Mouse (Mus musculus) urinary bladder, adult 2 months (tissue): ENCODE data around the gene Bpnt1. TPM values are rescaled to one million over a fixed set of nuclear protein-coding genes. Genes with fewer than 3 reads are reported as not detected.

Source experiments
- DNase-seq: peaks from one replicate; pipeline ENCODE4 v3.0.0; 2022; ENCODE audit warnings: low spot score
- polyA plus RNA-seq: library from polyadenylated mRNA; depleted of rRNA; stranded (reverse); fragments of >200 nt; gene quantifications from 2 replicates; pipeline ENCODE4 v1.2.3, GENCODE M21; 2012

Bpnt1 gene
- polyA plus RNA-seq, 1 experiment = 50.8 TPM

GRCm38 (mm10) chr1:185331364-185331763, 585 bp upstream of the Bpnt1 start:
- no peak for DNase-seq

- DNase-seq = no peak
These were observed 1.7 kb downstream of the Bpnt1 start for GRCm38 (mm10) chr1:185333651-185334050.

DNA sequence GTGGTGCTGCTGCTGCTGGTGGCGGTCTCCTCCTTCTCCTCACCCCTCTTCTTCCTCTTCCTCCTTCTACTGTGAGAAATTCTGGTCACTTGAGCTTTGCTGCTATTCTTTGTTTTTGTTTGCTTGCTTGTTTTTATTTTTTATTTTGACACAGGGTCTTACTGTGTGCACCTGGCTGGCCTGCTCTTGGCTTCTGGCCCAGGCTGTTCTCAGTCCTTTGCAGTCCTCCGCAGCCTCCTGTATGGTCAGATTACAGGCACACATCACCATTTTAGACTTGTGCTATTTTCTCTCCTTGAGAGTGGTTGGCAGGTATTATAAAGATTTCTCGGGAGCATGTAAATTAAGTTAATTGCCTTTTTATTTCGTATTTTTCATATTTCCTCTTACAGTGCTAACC, 2.2 kb downstream of the Bpnt1 start:
- DNase-seq = no peak

GRCm38 (mm10) chr1:185335231-185335765, 3.3 kb downstream of the Bpnt1 start:
- no peak for DNase-seq

DNA sequence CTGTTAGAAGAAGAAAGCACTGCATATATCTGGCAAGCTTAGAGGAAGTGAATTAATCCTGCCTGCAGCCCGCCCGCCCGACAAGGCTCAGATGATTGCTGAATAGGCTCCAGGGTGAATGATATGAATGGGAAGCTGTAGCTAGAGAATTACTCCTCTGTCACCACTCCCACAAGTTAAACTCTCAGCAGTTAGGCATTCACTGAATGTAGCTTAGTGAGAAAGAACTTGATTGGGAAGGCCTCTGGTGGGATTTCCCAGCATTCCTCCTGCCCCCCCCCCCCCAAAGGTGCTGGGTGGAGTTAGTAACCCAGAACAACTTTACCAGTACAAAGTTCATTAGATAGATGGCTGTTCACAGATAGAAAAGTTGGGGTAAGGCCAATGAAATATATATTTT, 4.6 kb downstream of the Bpnt1 start:
- no peak for DNase-seq

DNA sequence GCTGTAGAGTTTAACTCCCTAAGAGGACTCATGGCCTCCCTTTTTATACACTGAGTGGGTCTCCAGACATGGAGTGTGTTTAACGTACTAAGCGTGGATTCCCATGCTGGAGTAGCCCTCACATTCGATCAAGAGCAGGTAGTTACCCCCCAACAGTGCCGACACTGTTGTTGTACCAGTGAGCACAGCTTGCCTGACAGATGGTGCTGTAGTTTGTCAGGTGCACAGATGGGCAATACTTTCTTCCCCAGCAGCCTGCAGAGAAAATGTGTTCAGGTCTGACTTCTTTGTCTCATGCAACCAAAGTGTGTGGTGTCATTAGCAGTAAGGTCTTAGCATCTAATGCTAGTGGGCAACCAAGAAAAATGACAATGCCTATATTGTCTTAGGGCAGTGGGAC, 10.5 kb downstream of the Bpnt1 start:
- DNase-seq = no peak

GRCm38 (mm10) chr1:185343422-185343821, 11.5 kb downstream of the Bpnt1 start:
- DNase-seq = no peak

DNA sequence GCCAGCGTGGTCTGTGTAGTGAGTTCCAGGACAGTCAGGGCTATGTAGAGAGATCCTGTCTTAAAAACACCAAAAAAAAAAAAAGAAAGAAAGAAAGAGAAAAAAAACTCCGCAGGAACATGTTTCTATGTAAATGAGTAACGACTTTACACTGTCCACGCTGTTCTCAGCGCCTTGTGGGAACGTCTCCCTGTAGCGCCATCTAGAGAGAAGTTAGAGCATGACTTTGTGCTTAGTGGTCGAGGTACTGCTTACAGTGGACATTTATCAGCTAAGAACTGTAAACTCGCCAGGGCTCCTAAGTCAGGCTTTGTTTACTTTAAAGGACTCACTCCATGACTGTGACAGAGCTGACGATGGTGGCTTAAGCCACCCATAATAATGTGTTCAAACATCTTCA, 14.2 kb downstream of the Bpnt1 start:
- no peak for DNase-seq

- DNase-seq = no peak
These were observed 17.8 kb downstream of the Bpnt1 start for GRCm38 (mm10) chr1:185349741-185350140.

DNA sequence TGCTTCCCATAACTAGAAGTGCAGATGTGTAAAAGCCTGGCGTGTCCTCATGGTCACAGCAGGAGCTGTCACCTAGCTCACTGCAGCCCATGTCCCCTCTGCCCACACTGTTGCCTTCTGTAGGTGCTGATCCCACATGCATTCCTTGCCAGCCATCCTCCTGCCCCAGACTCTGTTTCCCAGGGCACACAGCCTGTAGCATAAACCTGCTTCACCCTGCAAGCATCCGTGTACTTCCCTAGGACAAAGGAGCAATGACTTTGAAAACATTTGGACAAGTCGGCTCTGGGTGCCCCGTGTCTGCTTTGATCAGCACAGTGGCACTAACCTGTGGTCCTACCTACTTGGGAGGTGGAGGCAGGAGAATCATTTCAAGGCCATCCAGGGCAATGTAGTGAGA, 18.7 kb downstream of the Bpnt1 start:
- DNase-seq = no peak

GRCm38 (mm10) chr1:185352151-185352550, 20.2 kb downstream of the Bpnt1 start:
- no peak for DNase-seq

DNA sequence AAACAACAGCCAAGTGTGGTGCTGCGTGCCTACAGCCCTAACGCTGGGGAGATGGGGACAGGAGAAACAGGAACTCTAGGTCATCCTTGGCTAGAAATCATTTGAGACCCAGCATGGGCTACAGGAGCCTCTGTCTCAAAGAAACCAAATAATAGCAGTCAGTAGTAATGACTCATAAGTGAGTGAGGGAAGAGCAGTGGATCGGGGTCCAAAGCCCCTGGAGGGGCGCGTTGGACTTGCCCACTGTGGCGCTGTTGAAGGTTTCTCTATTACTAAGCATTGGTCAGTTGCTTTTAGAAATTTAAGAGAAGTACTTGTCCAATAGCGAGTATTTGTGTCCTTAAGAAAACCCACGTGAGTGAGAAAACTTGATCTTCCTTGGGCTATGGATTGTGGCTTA, 21.4 kb downstream of the Bpnt1 start:
- no peak for DNase-seq

DNA sequence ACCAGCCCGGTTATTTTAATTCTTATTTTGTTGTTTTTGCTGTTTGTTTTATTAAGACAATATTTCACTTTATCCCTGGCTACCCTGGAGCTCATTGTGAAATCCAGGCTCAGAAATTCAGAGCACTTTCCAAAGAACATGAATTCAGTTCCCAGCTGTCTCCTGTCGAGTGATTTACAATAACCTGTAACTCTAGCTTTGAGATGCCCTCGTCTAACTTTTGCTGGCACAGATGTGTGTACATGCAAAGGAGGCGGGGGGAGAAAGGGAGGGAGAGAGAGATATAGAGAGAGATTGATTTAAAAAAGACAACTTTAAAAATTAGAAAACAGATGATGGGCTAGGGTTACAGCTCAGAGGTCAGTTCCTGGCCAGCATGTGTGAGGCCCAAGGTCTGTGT, 22.8 kb downstream of the Bpnt1 start:
- no peak for DNase-seq

- DNase-seq = no peak
These were observed 24.3 kb downstream of the Bpnt1 start for GRCm38 (mm10) chr1:185356246-185356645.

DNA sequence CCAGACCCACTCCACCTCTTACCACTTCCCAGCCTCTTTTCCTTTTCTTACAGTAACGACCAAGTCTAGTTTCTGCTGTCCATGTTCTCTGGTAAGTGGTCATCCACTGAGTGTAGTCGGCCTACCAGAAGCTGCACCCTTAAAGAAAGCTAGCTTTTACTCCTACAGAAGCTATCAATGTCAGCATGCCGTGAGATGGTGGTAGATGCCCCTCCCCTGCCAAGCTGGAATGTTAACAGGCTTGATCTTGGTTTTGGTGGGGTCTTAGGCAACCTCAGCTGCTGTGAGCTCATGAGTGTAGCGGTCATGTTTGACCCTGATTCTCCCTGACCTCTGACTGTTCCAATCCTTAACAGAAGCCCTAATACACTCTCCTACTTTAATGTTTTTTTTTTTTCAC, 26.3 kb downstream of the Bpnt1 start:
- DNase-seq = no peak

DNA sequence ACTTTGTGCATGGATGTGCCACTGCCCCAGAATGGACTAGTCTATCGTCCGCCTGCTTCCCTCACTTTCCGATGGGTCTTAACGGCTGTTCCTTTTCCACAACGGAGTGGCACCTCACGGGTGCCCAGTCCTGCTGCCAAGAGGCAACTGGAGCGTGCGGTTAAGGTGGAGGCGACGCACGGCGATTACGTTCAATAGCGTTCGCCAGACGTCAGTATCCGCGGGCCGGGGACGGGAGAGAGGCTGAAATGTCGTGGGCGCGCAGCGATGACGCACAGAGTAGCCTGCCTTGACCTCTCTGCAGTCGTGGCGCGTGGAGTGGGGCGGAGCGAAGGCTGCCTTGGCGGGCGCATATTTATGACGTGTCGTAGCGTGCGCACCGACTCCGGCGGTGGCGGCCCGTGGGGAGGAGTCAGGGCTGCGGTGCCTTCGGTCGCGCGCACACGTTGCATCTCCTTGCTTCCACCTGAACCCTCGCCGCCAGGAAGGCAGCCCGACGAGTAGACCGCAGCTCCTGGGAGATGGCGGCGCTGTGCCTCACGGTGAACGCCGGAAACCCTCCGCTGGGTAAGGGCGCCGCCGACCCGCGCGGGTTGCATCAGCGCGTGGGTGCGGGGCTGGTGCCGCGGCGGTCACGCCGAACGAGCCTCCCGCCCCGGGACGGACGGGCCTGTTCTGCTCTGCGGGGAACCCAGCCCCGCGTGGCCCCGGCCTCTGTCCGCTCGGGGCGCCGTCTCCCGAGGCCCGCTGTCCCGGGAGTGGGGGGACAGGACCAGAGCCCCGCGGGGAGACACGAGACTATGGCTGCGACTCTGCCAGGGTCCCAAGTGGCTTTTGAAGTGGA, 30.9 kb downstream of the Bpnt1 start, which contains the start of gene Eprs:
Eprs (plus strand) TSS at position 368 of the 844 bp plus-strand sequence.
- DNase-seq = peak; percentile 95

GRCm38 (mm10) chr1:185363526-185364182, 31.7 kb downstream of the Bpnt1 start:
- no peak for DNase-seq

DNA sequence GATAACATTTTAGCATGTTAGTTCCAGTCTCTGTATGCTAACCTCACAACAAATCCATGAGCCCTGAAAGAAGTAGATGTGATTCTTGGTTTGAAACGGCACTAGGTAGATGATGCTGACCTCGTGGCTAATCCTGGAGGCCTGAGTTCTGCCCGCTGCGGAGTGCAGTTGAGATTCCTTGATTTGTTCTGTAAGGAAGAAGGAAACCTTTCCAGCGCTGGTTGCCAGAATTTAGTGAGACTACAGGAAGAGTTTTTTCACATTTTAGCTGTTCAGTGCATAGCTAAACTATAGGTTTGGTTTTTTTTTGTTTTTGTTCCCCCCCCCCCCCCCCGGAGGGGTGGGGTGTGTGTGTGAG, 32.2 kb downstream of the Bpnt1 start:
- no peak for DNase-seq

DNA sequence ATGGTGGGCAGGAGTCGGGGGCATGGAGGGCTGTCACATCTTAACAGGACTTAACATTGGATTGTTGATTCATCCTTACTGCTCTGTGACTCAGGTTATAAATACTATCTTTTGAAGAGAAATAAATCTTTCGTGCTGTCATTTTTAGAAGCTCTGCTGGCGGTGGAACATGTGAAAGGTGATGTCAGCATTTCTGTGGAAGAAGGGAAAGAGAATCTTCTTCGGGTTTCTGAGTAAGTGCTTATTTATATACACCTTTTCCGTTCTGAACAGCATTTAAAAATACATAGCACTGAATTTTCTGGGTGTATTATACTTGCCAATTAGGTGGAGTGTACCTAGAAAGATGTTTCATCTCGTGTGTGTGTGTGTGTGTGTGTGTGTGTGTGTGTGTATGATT, 35.4 kb downstream of the Bpnt1 start:
- no peak for DNase-seq

DNA sequence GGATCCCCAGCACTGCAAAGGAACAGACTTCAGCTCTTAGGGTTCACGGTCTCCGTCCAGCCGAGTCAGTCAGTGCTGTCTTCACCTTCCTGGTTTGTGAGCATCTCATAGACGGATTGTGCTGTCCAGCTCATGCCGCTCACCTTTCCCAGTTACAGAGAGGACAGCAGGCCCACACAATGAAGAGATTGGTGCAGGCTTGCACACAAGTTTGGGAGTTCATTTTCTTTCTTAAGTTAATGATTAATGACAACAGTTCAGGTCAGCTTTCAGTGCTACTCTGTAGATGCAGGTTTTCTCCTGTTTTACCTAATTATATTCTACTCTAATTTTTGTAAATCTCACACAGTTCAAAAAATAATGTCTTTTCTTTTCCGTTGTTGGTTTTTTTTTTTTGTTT, 38.0 kb downstream of the Bpnt1 start:
- no peak for DNase-seq

- no peak for DNase-seq
These were observed 44.4 kb downstream of the Bpnt1 start for GRCm38 (mm10) chr1:185376390-185376789.

- no peak for DNase-seq
These were observed 45.5 kb downstream of the Bpnt1 start for GRCm38 (mm10) chr1:185377429-185377828.

DNA sequence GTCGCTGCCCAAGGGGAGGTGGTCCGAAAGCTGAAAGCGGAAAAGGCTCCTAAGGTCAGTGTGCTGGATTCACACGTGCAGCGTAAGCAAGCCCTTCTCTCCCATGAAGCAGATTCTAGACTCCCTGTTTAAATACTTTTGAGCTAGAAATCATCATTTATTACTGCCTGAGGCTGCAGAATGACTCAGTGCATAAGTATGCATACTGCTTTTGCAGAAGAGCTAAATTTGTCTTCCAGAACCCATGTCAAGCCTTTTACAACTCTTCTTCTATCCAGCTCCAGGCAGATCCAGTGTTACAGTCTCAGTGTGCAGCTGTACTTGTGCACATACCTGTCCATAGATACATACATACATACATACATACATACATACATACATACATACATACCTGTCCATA, 69.7 kb downstream of the Bpnt1 start:
- DNase-seq = no peak
